Mouse (Mus musculus) cerebellum, adult 11 months (tissue): ENCODE measurements around the gene Pqlc2.

Experiments
- DNase-seq: peaks from one replicate; pipeline ENCODE4 v3.0.0; 2022

Gene Pqlc2

DNA sequence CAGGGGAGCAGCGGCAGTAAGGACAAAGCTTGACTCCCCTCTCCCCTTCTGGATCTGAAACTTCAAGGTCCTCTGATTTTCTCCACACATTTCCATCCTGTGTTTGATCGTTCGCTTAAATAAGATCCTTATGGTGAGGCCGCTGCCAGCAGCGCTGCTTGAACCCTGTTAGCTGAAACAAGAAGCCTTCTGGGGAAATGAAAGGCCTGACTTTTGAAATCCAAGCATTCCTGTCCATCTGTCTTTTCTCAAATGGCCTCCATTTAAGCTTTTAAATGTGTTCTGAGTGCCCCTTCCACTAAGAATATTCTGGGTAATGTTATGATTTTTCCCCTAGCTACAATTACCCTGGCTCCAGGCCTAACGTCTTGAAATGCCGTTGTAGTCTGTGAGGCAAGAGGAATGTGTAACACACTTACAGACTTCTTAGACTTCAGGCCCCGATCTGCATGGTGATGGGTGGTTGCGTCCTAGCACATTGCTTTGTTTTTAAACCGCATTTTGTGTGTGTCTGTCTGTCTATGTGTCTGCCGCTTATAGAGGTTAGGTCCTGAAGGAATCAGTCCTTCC lies 51.1 kb downstream of the Pqlc2 start:
- DNase-seq = no peak

DNA sequence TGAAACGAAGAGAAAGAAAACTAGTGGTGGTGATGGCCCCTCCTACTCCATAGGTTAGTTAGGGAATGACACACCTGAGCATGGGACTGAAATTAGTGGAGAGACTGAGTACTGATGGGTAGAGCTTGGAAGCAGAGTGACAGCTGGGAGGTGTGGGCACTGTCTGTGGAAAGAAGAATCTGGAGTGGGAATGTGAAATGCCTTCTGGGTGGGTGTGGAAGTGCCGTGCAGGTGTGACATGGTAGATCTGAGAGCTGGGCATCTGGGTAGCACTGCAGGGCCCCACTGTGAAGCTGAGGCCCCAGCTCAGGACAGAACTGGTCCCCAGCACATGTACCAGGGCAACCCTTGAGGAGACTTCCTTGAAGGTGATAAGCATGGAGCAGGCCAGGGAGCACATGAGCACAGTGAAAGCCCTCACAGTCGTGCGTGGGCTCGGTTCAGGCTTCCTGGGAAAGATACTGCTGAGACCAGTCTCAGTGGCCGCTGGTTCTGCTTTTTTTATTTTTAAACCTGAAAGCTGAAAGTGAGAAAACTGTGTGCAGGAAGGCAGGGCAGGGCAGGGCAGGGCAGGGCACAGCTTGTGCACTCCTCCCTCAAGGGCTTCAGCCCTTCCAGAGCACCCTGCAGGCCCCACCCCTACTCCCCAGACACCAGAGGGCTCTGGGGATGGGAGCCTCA lies 51.7 kb downstream of the Pqlc2 start:
- DNase-seq = no peak

DNA sequence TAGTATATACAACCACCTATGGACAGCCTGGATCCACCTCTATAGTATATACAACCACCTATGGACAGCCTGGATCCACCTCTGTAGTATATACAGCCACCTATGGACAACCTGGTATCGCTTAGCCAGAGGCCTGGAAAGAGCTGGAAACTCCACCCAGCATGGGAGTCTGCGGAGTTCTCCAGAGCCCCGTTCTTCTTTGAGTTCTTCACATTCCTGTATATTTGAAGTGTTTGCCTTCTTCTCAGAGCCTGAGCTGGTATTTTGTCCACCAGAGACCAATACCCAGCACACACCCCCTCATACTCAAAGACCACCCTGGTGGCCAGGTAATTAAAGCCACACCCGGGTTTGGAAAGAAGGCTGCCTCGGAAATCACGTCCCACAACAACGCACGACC lies 53.8 kb downstream of the Pqlc2 start:
- no peak for DNase-seq

DNA sequence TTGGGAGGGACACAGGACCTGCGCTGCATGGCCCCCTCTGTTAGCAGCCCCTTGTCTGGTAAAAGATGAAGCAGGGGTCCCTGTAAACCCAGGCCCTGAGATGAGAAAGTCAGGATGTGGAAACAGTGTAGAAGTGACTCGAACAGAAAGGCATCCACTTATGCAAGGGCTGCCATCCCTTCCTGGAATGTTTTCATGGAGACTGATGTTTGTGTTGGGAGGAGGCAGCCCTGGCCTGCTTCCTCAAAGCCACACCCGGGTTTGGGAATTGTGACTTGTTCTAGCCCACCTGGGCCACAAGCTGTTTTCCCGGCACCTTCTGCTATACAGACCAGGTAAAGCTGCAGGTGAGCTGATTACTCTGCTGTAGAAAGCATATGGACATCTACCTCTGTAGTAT lies 54.4 kb downstream of the Pqlc2 start:
- no peak for DNase-seq

DNA sequence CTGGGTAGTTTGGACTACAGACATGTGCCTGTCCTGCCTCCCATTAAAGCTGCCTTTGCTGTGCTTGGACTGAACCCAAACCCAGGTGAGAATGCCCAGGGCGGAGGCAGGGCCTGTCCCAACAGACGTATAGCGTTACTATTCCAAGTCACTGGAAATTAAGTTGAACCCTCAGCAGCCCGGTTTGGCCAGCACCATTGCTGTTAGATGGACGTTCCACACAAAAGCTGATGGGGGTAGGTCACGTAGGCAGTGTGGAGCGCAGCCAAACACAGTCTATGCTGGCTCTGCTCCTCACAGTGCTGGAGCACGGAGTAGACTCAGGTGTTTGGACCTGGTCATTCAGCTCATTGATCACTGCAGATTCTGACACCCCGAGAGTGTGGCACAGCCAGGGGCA lies 57.3 kb downstream of the Pqlc2 start:
- DNase-seq = no peak

DNA sequence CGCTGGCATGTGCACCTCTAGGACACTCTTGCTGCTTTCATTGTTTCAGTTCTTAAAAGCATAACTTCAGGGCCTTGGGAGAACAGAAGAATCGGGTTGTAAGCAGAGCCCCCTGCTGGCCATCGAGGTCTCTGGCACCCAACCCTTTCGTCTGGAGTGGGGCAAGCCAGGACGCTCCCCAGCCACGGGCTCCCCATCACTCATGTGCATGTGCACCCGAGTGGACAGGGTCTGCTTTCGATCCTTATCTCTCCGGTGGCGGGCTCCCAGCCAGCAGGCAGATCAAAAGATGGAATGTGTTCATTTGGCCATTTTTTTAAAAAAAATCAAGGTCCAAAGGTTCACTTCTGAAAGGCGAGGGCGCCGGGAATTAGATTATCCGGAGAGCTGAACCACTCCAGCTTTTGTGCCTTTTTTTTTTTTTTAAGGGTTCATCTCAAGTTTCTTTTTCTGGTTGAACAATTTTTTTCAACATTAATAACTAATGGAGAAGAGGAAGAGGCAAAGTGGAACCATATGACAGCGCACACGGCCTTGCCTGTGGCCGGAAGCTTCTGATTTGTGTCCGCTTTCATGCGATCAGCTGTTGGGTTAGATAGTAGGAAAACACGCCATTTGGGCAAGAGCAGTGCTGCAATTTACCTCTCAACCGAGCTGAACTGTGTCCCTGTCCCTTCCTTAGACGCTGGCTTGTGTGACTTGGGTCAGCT lies 58.3 kb downstream of the Pqlc2 start:
- peak; percentile 69 for DNase-seq

DNA sequence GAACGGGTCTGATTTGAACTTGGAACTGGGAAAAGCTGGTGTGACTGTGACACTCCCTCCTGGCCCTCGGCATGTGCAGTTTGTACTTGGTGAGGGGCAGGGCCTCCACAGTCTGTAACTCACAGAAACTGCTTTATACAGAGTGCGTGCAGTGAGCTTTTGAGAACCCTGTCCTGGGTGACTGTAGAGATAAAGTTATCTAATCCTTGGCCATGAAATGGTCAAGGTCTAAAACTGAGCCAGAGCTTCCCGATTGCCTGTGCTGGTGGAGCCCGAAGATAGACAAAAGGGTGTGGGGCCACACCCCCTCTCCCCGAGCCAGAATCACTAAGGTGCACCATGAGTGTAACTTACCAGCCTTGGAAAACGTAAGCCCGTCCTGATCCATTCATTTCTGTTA lies 59.6 kb downstream of the Pqlc2 start:
- DNase-seq = no peak

DNA sequence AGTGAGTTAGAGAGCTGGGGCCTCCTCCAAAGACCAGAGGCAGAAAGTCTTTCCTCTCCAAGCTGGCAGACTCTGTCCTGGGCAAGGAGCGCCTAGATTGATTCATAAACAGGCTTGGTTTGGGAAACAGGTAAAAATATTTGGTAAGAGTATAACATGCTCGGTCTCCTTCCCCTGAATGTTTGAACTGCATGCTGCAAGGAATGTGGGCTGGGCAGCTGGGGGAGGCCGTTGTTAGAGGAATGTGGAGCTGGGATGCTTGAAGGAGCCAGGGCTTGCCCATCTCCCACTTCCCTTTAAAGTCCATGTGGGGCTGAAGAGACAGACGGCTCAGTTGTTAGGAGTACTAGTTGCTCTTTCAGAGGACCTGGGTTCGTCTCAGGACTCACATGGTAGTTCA lies 60.5 kb downstream of the Pqlc2 start:
- DNase-seq = no peak

DNA sequence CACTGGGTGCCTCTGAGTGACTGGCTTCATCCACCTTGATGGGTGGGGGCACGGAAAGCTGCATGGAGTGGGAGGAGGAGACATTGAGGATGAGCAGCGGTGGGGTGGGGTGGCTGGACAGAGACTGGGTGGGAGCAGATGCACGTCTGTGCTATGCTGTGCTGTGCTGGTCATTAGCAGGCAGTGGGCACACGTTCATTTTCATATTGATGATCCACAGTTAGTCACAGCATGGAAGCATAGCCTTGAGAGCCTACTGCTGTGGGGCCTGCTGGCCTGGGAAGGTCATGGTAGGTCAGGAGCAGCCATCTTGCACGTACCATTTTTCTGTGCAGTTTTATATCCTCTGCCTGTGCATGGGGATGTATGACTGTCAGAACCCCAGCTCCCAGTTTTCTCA lies 61.8 kb downstream of the Pqlc2 start:
- DNase-seq = no peak

DNA sequence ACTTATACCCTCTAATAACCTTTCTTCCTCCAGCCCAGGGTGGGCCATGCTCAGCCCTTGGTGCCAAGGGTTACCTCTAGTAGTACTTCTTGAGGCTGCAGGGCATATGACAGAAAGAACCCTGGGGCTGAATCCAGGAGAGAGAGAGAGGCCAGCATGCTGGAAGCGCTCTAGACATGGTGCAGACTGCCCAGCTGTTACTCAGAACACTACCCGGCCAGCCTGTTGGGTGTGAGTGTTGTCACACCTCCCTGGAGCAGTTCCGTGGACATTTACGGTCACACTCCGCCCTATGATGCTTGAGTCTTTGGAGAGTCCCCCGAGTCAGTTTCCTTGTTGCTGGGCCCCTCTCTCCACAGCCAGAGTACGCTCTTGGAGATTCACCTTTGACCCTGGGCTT lies 62.5 kb downstream of the Pqlc2 start:
- no peak for DNase-seq

DNA sequence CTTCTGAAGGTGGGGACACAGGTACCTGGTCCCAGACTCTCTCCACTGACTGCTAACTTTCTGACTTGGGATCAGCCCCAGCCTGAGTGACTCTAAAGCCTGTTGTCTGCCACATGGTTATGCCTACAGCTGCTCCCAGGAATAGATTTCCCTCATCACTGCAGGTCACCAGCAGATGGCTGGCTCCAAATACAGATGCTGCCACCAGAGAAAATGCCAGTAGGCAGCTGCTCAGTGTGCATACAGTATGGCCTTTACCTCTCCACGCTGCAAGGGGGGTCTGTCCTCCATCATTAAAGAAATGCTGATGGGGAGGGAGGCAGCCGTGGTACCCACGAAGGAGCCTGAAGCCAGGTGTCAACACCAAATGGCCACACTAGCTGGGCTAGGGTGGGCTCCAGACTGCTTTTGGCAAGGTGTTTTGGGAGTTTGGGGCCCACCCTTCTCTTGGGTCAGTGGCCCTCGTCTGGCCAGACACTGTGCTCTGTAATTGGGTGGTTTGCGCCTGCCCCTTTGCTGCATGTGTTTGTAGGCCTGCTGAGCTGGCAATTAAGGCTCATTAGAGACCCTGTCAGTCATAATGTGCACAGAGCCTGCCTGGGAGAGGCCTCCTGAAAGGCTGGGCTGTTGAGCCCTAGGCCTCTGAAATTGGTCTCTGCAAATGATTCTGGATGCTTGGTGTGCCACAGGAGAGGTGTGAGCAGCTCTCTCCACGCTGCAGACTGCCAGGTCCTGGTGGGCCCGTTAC lies 64.2 kb downstream of the Pqlc2 start:
- no peak for DNase-seq

DNA sequence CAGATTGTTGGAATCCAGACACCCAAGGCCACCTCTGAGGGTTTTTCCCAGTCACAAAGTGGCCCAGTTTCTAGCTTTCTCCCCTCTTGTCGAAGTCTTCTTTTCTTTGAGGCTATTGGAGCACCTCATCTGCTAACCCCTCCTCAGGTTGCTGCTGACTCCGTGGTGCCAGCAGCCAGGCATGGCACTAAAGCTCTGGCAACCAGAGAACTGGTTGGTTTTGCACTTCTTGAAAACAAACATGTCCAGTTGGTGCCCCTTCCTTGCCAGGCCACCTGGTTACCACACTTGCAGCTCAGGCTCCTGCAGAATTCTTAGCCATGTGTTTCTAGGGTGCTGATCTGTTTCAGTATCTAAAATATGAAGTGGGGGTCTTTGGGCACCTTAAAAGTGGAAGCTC lies 65.0 kb downstream of the Pqlc2 start:
- DNase-seq = no peak

DNA sequence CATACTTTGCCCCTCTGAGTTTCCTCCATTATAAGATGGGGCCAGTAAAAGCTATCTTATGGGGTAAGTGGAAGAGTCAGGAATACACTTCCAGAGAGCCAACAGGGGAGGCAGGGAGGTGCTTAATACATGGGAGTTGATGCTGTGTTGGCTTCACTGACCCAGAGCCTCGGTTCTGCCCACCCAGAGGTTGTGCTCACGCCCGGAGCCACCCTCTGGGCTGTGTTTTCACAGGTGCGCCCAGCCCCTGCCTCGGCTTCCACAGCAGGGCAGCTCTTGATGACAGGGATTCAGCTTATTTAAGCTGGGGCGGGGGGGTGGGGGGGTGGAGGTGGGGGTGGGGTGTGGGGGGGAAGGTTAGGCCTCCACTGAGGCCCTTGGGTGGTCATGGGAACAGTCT lies 65.7 kb downstream of the Pqlc2 start:
- no peak for DNase-seq

DNA sequence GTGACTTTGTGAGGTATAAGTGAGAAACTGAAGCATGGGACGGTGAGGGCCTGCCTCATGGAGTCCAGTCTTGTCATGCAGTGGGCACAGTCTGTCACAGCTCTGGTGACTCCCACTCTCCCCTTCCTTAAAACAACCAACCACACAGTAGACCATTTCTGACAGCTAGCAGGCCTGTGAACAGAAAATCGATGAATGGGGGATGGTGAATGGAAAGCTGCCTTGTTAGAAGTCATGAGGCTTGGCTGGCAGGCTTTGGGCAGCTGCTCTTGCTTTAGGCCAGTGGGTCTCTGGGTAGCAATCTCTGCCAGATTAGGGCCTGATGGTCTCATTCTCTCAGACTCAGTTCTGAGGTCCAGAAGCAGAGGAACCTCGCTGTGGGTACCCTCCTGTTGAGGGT lies 66.3 kb downstream of the Pqlc2 start:
- DNase-seq = no peak
